Mouse (Mus musculus) bone marrow, adult 2 months (tissue): ENCODE data around the gene Prdm12. TPM values are rescaled to one million over a fixed set of nuclear protein-coding genes. Genes with fewer than 3 reads are reported as not detected.

Experiments
- H3K27ac ChIP-seq: fragments of 200-500 bp; 2 replicates; pipeline ENCODE4 v1.5.1; 2012; ENCODE audit warnings: low read depth, mild to moderate bottlenecking, control low read depth, inconsistent platforms, low read length; ENCODE audit not compliant: control insufficient read depth, poor library complexity, insufficient read depth
- H3K4me1 ChIP-seq: fragments of 200-500 bp; 2 replicates; pipeline ENCODE4 v1.6.1; 2011; ENCODE audit warnings: low read length; ENCODE audit not compliant: control insufficient read depth, insufficient read depth
- H3K4me3 ChIP-seq: fragments of 200-500 bp; replicated peaks from 2 replicates; pipeline ENCODE3; 2011; ENCODE audit warnings: mild to moderate bottlenecking, low read depth, low read length, control low read depth; ENCODE audit not compliant: control insufficient read depth
- CTCF ChIP-seq: fragments of 200-500 bp; IDR thresholded peaks from 2 replicates; pipeline ENCODE4 v1.5.1; 2011; ENCODE audit warnings: low read length, control low read depth; ENCODE audit not compliant: control insufficient read depth, insufficient read depth
- POLR2A ChIP-seq: fragments of 200-500 bp; IDR thresholded peaks from 2 replicates; pipeline ENCODE4 v1.6.1; 2011; ENCODE audit warnings: low read depth, mild to moderate bottlenecking, control low read depth, low read length, borderline replicate concordance; ENCODE audit not compliant: control insufficient read depth
- WGBS: fragments of 180-500 bp; shearing (Covaris S2); methylation state at CpG from one replicate; pipeline ENCODE4 v1.1.7; 2018; 5-methylcytosine and 5-hydroxymethylcytosine counted together
- polyA plus RNA-seq: library from polyadenylated mRNA; stranded (reverse); fragments of >200 nt; gene quantifications from 2 replicates; pipeline ENCODE4 v1.2.4, GENCODE M21; 2011; ENCODE audit warnings: low replicate concordance; ENCODE audit not compliant: missing spikeins, insufficient read depth, insufficient read length

The Prdm12 gene
- not detected in 2 replicates for polyA plus RNA-seq

GRCm38 (mm10) chr2:31639901-31640608 is at the start of gene Prdm12:
Gene Prdm12, plus strand, starts transcription at chr2:31640037.
- TF ChIP-seq POLR2A (no peak), CTCF (no peak)
- 5% methylated on average over 41 of the region's 41 CpGs for WGBS
- H3K4me1 ChIP-seq = no peaks in the 10 kb centered on the region
- H3K4me3 ChIP-seq = no peak within 1 kb of the TSS
- no peak within 1 kb of the TSS for H3K27ac ChIP-seq

GRCm38 (mm10) chr2:31591799-31592484 is 47.9 kb upstream of the Prdm12 start:
- Histone ChIP-seq H3K4me3 (no peak overlapping the region), H3K27ac (no peak overlapping the region), H3K4me1 (no peaks in the 10 kb centered on the region)
- TF ChIP-seq CTCF (no peak), POLR2A (no peak)
- 85% methylated on average over 9 of the region's 9 CpGs for WGBS

- WGBS = 51% methylated on average over 1 of the region's 1 CpGs
- TF ChIP-seq CTCF = no peak
- TF ChIP-seq POLR2A = no peak
- Histone ChIP-seq H3K27ac (no peak overlapping the region), H3K4me1 (no peaks in the 10 kb centered on the region), H3K4me3 (no peak overlapping the region)
These were observed 32.3 kb upstream of the Prdm12 start for GRCm38 (mm10) chr2:31607555-31607954.

- no peak overlapping the region for H3K27ac ChIP-seq
- 57% methylated on average over 7 of the region's 7 CpGs for whole genome bisulfite sequencing
- H3K4me1 ChIP-seq = no peaks in the 10 kb centered on the region
- no peak overlapping the region for H3K4me3 ChIP-seq
- TF ChIP-seq POLR2A (no peak), CTCF (no peak)
These were observed 30.0 kb upstream of the Prdm12 start for GRCm38 (mm10) chr2:31609859-31610261.

- WGBS = 88% methylated on average over 4 of the region's 4 CpGs
- H3K4me1 ChIP-seq = no peaks in the 10 kb centered on the region
- H3K4me3 ChIP-seq = no peak overlapping the region
- no peak overlapping the region for H3K27ac ChIP-seq
- TF ChIP-seq POLR2A = no peak
- no peak for TF ChIP-seq CTCF
These were observed 28.9 kb upstream of the Prdm12 start for GRCm38 (mm10) chr2:31610922-31611321.

- no peak overlapping the region for H3K4me3 ChIP-seq
- H3K27ac ChIP-seq = no peak overlapping the region
- no peaks in the 10 kb centered on the region for H3K4me1 ChIP-seq
- no peak for TF ChIP-seq POLR2A
- TF ChIP-seq CTCF = no peak
- 92% methylated on average over 8 of the region's 8 CpGs for WGBS
These were observed 28.4 kb upstream of the Prdm12 start for GRCm38 (mm10) chr2:31611400-31611799.

- 86% methylated on average over 6 of the region's 6 CpGs for WGBS
- no peak overlapping the region for H3K27ac ChIP-seq
These were observed 27.2 kb upstream of the Prdm12 start for GRCm38 (mm10) chr2:31612627-31613026.

GRCm38 (mm10) chr2:31613781-31614180 is 26.1 kb upstream of the Prdm12 start:
- TF ChIP-seq POLR2A (no peak), CTCF (no peak)
- Histone ChIP-seq H3K27ac (no peak overlapping the region), H3K4me1 (no peaks in the 10 kb centered on the region), H3K4me3 (no peak overlapping the region)
- whole genome bisulfite sequencing = 82% methylated on average over 7 of the region's 7 CpGs

More at GRCm38 (mm10) chr2:31612627-31613026, 27.2 kb upstream of the Prdm12 start:
- Histone ChIP-seq H3K4me1 (no peaks in the 10 kb centered on the region), H3K4me3 (no peak overlapping the region)
- TF ChIP-seq CTCF (no peak), POLR2A (no peak)
